Mouse (Mus musculus) C2C12 (cell line): ENCODE data around the gene F830045P16Rik.

ENCODE experiments used
- CTCF ChIP-seq: IDR thresholded peaks from one replicate; pipeline ENCODE4 v1.5.1; 2011; ENCODE audit not compliant: control insufficient read depth, insufficient read depth, insufficient read length
- MAX ChIP-seq: IDR thresholded peaks from one replicate; pipeline ENCODE4 v1.6.1; 2011; ENCODE audit warnings: mild to moderate bottlenecking, control low read depth
- USF1 ChIP-seq: IDR thresholded peaks from one replicate; pipeline ENCODE4 v1.6.1; 2011; ENCODE audit warnings: low read depth, mild to moderate bottlenecking, control low read depth, moderate library complexity

DNA sequence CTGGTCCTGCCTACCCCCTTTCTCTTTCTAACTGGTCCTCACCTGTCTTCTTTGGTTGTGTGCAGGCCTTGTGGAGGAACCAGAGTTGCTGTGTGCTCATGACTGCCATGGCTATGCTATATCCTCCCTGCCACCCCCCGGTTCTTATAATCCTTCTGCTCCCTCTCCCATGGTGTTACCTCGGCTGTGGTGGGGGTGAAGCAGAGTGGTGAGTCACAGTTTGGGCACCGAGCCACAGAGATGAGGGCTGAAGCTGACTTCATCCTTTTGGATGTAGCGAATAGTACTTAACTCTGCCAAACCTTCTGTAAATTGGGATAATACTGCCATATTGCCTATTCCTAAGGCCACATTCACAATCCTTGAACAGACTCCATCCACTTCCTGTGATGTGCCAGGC lies 44.3 kb upstream of the F830045P16Rik start:
- TF ChIP-seq CTCF (no peak), MAX (no peak), USF1 (no peak)
